Mouse (Mus musculus) heart, adult 2 months (tissue): ENCODE measurements around the gene Cldn7.

ENCODE experiments used
- CTCF ChIP-seq: fragments of 200-600 bp; IDR thresholded peaks from 2 replicates; pipeline ENCODE4 v1.8.1; 2022; ENCODE audit warnings: antibody characterized with exemption, mild to moderate bottlenecking, moderate library complexity
- EP300 ChIP-seq: fragments of 200-500 bp; IDR thresholded peaks from 2 replicates; pipeline ENCODE4 v1.6.1; 2011; ENCODE audit warnings: low read depth, low read length, control low read depth; ENCODE audit not compliant: insufficient read depth
- POLR2A ChIP-seq: fragments of 200-500 bp; IDR thresholded peaks from 2 replicates; pipeline ENCODE4 v1.6.1; 2011; ENCODE audit warnings: mild to moderate bottlenecking, low read depth, low read length, control low read depth; ENCODE audit not compliant: insufficient read depth

DNA sequence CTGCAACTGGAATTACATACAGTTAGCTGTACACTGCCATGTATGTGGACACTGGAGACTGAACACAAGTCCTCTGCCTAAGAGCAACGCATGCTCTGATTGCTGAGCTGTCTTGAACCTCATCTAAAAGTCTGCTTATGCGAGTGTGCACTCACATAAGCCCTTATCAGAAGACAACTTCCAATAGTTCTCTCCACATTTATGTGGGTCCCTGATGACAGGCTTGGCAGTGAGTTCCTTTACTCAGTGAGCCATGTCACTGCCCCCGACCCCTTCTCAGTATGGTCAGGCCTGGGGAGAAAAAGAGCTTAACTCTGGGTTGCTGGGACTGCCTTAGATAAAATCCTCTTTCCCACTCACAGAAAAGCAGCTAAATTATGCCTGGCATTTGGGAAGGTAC, 52.1 kb downstream of the Cldn7 start, which contains the start of gene Dlg4:
- TF ChIP-seq CTCF (no peak), POLR2A (no peak), EP300 (no peak)
